Mouse (Mus musculus) E14TG2a.4 (cell line): Measurements from ENCODE around the gene Rtl8a.
"Not testable (repeated sequence)": the region's sequence is repeated elsewhere in the genome, so short reads cannot be mapped to it uniquely, and the experiment has no call there.

Experiments used
- CTCF ChIP-seq: conservative IDR thresholded peaks from 2 replicates; pipeline ENCODE4 v1.5.1; 2014; ENCODE audit warnings: low read length
- POU5F1 ChIP-seq: IDR thresholded peaks from 2 replicates; pipeline ENCODE4 v1.6.1; 2014; ENCODE audit warnings: low read length, borderline replicate concordance

DNA sequence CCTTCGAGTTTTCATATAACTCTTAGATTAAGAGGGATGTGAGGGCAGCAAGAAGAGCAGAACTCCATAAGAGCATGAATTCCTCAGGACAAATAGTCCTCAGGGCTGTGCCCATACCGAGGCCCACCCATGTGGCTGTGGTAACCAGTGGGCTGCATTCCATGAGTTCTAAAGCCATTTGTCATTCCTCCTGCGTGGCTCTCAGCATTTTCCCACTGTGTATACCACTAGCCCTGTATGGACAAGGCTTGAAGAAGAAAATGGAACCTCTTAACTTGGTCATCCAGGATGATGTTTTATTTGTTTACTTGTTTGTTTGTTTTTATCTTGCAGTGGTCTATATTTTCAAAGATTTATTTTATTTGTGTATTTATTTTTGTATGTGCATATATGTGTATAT is 5.4 kb downstream of the Rtl8a start:
- TF ChIP-seq CTCF, POU5F1: not testable (repeated sequence)
